ENCODE assay signal across 8 mouse cellular contexts in the genomic region with DNA sequence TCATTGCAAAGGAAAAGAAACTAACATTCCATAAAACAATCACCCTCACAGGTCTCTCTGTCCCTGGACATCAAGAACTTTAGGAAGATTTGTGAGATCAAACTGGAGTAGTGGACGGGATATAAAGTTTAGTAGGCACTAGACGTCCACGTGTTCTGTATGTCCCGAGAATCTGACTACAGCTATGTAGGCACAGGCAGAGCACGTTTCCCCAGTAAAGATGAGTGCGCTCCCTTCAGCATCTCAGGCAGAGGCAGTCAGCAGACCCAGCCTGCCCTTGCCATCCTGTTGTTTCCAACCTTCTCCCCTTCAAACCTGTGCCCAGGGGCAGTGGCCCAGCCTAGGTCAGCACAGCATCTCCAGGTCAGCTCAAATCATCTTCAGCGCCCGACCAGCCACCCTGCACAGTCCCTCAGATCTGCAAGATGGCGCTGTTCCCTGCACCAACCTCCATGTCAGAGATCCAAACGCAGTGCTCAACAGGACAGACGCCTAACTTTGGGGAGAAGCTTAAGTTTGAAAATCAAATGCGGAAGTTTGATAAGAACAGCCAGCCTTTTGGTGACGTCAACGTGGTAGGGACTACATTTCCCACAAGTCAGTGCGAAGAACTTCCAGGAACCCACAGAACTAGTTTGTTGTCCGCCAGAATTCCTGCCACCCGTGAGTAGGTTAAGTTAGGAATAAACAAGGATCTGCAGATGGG. TPM values are rescaled to one million over a fixed set of nuclear protein-coding genes. Genes with fewer than 3 reads are reported as not detected.
A peak's percentile ranks its signal among the peaks of the same experiment; 100 is the strongest.
DNase-seq lines count a peak whose midpoint lies in the region; ATAC-seq lines count a peak whose summit lies in the region.

A gene (minus strand): TSS at position 552 of the 706 bp plus-strand sequence.

- peak within 1 kb of the TSS; percentile 63 for H3K4me3 ChIP-seq in intestine, embryonic 14.5 days (ENCODE audit: low read depth, low read length)

- WGBS in intestine, embryonic 14.5 days, result 11% methylated on average over 17 of the region's 17 CpGs

- peak; percentile 71 to 73 for DNase-seq in adrenal gland, adult 18-20 months (ENCODE audit: low spot score in 2 of 2)
- peak; percentile 87 for DNase-seq in embryo, embryonic 11 days
- DNase-seq in gastrocnemius, postnatal 25 days, result peak; percentile 84
- DNase-seq in intestine, embryonic 14.5 days (ENCODE audit: low spot score), result peak; percentile 91
- DNase-seq in left cerebral cortex, postnatal 14 days (ENCODE audit: low spot score in 2 of 2), result peak; percentile 79 to 81
- peak; percentile 80 for DNase-seq in mesoderm, embryonic 11.5 days (ENCODE audit: low read depth, low spot score)
- DNase-seq in right cerebral cortex, postnatal 36 days (ENCODE audit: low spot score in 2 of 2), result peak; percentile 76 to 85
- DNase-seq in yolk sac, embryonic 10.5 days (ENCODE audit: low spot score), result peak; percentile 85

- peak within 1 kb of the TSS; percentile 24 for H3K27ac ChIP-seq in intestine, embryonic 14.5 days (ENCODE audit: low read depth)

- H3K4me1 ChIP-seq in intestine, embryonic 14.5 days (replicated peaks; ENCODE audit: control insufficient read depth, insufficient read depth, low read length), result 0 out of 2 replicates have a peak, but pooled peaks cover 5% of the 10 kb centered on the region

- H3K9ac ChIP-seq in intestine, embryonic 14.5 days (ENCODE audit: low read length), result peak within 1 kb of the TSS; percentile 45

- H3K9me3 ChIP-seq in intestine, embryonic 14.5 days (ENCODE audit: control insufficient read depth, low read length), result no peaks in the 10 kb centered on the region

- intact Hi-C loops in left cerebral cortex, postnatal 14 days (cut with DNase I), result no loop called here

- no peaks in the 10 kb centered on the region for H3K27me3 ChIP-seq in intestine, embryonic 14.5 days (replicated peaks; ENCODE audit: control insufficient read depth, insufficient read depth, low read length)

- peak within 1 kb of the TSS; percentile 71 for H3K4me2 ChIP-seq in intestine, embryonic 14.5 days (ENCODE audit: low read length)

- ATAC-seq in intestine, embryonic 14.5 days (replicated peaks; ENCODE audit: low FRiP score, low TSS enrichment, low read depth), result peak; percentile 95

- no peaks in the 10 kb centered on the region for H3K36me3 ChIP-seq in intestine, embryonic 14.5 days (ENCODE audit: control insufficient read depth, insufficient read depth, low read length)

RNA-seq across cellular contexts. Expression of the gene that starts here (rescaled TPM):
- 1 to 10 TPM; 4.8 to 4.9 TPM for total RNA-seq in adrenal gland, adult 18-20 months (2021)
- total RNA-seq in gastrocnemius, postnatal 25 days (2021), result 1 to 10 TPM; 1.7 TPM
- 2.9 and 3.5 TPM in 2 replicates for polyA plus RNA-seq in intestine, embryonic 14.5 days (2014; fragmentation: Nextera tagmentation; extraction: Ambion mirVana)
- 1 to 10 TPM; 2.6 to 3.8 TPM for total RNA-seq in left cerebral cortex, postnatal 14 days (2021)

Comparison
In these comparisons a context has a peak if more than half of its experiments do, and no peak if none do; other contexts are left out.
1. Peak in every context shown above with its lines: DNase-seq, ATAC-seq, H3K4me3 ChIP-seq and H3K27ac ChIP-seq.